Mouse (Mus musculus): Measurements from ENCODE around the gene Plekhj1. TPM values are rescaled to one million over a fixed set of nuclear protein-coding genes. Genes with fewer than 3 reads are reported as not detected.

Plekhj1 gene
- 138 and 151 TPM in 2 replicates for polyA plus RNA-seq (2014; fragmentation: Nextera tagmentation; extraction: Ambion mirVana)

DNA sequence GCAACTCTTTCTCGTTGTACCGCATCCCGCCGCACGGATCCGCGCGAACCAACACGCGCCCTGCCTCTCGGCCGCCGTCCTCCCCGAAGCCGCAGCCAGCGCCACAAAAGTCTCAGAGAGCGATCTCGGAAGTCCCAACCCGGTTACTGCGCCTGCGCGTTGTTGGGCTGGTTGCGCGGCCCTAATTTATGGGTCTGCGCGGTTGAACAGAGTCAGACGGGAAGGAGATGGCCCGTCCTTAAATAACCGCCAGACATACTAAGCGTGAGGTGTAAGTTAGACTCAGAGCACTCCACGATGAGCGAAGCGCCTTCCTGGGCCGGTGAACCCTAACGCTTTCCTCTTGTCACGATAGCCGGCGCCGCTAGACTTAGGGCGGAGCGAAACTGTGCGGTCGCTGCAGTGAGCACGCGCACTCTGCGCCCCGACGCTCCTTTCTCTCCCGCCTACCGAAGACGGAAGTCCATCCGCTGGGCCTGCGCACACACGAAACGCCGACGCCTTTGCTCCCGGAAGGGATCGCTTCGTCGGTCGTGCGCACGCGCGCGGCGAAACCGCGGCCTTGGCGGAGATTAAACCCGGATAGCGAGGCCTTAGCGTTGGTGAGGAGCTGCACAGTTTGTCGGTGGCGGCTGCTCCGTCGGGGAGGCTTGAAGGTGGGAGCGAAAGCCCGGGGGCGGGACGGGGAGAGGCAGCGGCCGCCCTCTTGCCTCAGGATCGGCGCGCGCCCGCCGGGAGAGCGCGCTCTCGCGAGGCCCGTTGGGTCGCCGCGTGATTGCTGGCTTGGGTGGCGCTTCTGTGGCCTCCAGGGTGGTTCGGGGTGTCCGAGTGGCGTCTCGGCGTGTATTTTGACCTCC is at the start of gene Plekhj1, which contains the start of gene Sf3a2:
Gene Plekhj1, minus strand, starts transcription at position 477 of the 857 bp plus-strand sequence.
Gene Sf3a2, plus strand, starts transcription at position 49 of the 857 bp plus-strand sequence.
- ATAC-seq (ENCODE audit: low FRiP score): peak; percentile 89
- DNase-seq (ENCODE audit: low spot score, missing footprints): peak; percentile 100
- Histone ChIP-seq H3K9me3 (ENCODE audit: control insufficient read depth, low read length) (no peaks in the 10 kb centered on the region), H3K9ac (ENCODE audit: low read length) (peak within 1 kb of the TSS; percentile 98), H3K36me3 (ENCODE audit: control insufficient read depth, insufficient read depth, low read length) (peaks cover 27% of the 10 kb centered on the region), H3K4me3 (ENCODE audit: low read depth, low read length) (peak within 1 kb of the TSS; percentile 99), H3K27me3 (ENCODE audit: control insufficient read depth, insufficient read depth, low read length) (no peaks in the 10 kb centered on the region), H3K4me2 (peak within 1 kb of the TSS; percentile 96), H3K27ac (ENCODE audit: low read depth, low read length) (peak within 1 kb of the TSS; percentile 90), H3K4me1 (ENCODE audit: control insufficient read depth, insufficient read depth, low read length) (peaks cover 24% of the 10 kb centered on the region)
- under 1% methylated on average over 104 of the region's 104 CpGs for WGBS

DNA sequence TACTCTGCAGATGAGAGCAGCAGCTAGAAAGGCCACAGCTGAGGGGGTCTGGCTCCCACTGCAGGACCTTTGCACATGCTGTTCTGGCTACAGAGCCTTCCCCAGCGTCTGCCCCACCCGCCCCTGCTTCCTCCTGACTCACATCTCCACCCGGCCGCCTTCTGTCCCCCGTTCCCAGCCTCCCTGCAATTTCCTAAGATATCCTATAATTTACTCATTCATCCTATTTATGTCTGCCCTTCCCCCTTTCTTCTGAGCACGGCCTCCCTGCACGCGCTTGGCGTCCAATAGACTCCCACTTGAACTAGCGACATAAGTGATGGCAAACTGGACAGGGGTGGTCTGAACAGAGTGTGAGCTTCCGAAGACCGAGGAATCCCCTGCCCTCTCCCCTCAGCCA is 47.3 kb upstream of the Plekhj1 start:
- 82% methylated on average over 12 of the region's 12 CpGs for WGBS
- no peaks in the 10 kb centered on the region for H3K36me3 ChIP-seq (ENCODE audit: control insufficient read depth, insufficient read depth, low read length)
- peaks cover 8% of the 10 kb centered on the region for H3K4me1 ChIP-seq (ENCODE audit: control insufficient read depth, insufficient read depth, low read length)
- DNase-seq (ENCODE audit: low spot score, missing footprints) (peak; percentile 75), ATAC-seq (ENCODE audit: low FRiP score) (no peak)
- H3K4me3 ChIP-seq (ENCODE audit: low read depth, low read length): no peak overlapping the region
- H3K9ac ChIP-seq (ENCODE audit: low read length): no peak overlapping the region
- peaks cover 33% of the 10 kb centered on the region for H3K27me3 ChIP-seq (ENCODE audit: control insufficient read depth, insufficient read depth, low read length)
- H3K27ac ChIP-seq (ENCODE audit: low read depth, low read length): no peak overlapping the region
- no peaks in the 10 kb centered on the region for H3K9me3 ChIP-seq (ENCODE audit: control insufficient read depth, low read length)
- no peak overlapping the region for H3K4me2 ChIP-seq

DNA sequence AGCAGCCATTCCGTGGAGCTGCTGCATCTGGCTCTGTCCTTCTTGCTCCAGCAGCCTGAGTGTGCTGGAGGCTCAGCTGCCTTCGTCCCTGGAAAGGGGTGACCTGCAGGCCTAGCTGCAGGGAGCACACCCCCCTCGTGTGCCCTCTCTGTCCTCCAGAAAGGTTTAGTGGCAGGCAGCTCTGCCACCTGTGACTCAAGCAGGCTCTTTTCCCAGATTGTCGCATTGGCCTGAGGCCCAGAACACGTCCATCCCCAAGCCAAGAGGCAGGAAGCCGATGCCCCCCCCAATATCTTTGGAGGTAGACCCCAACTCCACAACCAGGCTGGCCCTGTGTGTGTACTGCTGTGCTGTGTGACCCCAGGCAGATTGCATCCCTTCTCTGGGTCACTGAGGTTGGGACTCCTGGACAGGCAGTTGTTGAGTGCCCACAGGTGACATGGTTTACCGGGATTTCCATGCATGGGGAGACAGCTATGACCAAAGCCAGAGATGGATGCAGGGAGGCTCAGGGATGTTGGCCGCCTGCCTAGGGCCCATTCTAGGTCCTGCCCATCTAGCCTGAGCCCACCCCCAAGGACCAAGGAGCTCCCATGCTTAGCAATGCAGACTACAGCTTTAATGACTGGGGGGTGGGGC is 46.7 kb upstream of the Plekhj1 start:
- DNase-seq (ENCODE audit: low spot score, missing footprints) (peak; percentile 75), ATAC-seq (ENCODE audit: low FRiP score) (no peak)
- peaks cover 33% of the 10 kb centered on the region for H3K27me3 ChIP-seq (ENCODE audit: control insufficient read depth, insufficient read depth, low read length)
- WGBS: 63% methylated on average over 8 of the region's 8 CpGs
- H3K27ac ChIP-seq (ENCODE audit: low read depth, low read length): no peak overlapping the region
- no peak overlapping the region for H3K4me3 ChIP-seq (ENCODE audit: low read depth, low read length)
- no peak overlapping the region for H3K9ac ChIP-seq (ENCODE audit: low read length)
- no peaks in the 10 kb centered on the region for H3K36me3 ChIP-seq (ENCODE audit: control insufficient read depth, insufficient read depth, low read length)
- H3K4me1 ChIP-seq (ENCODE audit: control insufficient read depth, insufficient read depth, low read length): peaks cover 8% of the 10 kb centered on the region
- no peaks in the 10 kb centered on the region for H3K9me3 ChIP-seq (ENCODE audit: control insufficient read depth, low read length)
- no peak overlapping the region for H3K4me2 ChIP-seq

DNA sequence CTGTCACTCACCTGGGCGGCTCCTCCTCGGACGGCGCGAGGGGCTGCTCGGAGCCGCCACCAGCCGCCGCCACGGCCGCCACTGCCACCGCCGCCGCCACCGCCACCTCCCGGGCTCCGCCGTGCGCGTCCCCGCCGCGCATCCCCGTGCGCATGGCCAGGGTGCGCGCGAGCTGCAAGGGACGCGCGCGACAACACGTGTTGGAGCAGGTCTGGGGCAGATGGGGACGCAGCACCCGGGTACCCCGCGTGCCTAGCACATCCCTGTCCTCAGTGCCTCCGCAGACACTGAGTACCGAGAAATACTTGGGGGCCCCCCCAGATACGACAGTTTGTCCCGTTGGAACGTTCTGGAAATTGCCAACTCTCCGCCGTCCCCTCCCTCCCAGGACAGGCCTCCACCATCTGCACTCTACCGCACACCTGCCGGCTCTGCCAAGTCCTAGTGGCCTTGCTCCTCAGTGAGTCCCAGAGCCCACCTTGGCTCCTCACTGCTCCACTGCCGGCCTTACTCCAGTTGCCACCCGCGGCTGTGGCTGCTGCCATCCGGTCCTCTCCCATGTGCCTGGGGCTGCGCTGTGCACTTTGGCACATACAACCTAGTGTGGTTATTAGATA is 45.6 kb upstream of the Plekhj1 start, which contains the start of gene Lingo3:
Gene Lingo3, minus strand, starts transcription at position 109 of the 617 bp plus-strand sequence.
- Histone ChIP-seq H3K27ac (ENCODE audit: low read depth, low read length) (no peak within 1 kb of the TSS), H3K36me3 (ENCODE audit: control insufficient read depth, insufficient read depth, low read length) (no peaks in the 10 kb centered on the region), H3K4me1 (ENCODE audit: control insufficient read depth, insufficient read depth, low read length) (peaks cover 8% of the 10 kb centered on the region), H3K9me3 (ENCODE audit: control insufficient read depth, low read length) (no peaks in the 10 kb centered on the region), H3K4me3 (ENCODE audit: low read depth, low read length) (peak within 1 kb of the TSS; percentile 35), H3K9ac (ENCODE audit: low read length) (peak within 1 kb of the TSS; percentile 54), H3K27me3 (ENCODE audit: control insufficient read depth, insufficient read depth, low read length) (peaks cover 33% of the 10 kb centered on the region), H3K4me2 (peak within 1 kb of the TSS; percentile 62)
- WGBS: 4% methylated on average over 51 of the region's 51 CpGs
- peak; percentile 91 for DNase-seq (ENCODE audit: low spot score, missing footprints)
- ATAC-seq (ENCODE audit: low FRiP score): peak; percentile 39; the same call in 1 of the 2 replicates

DNA sequence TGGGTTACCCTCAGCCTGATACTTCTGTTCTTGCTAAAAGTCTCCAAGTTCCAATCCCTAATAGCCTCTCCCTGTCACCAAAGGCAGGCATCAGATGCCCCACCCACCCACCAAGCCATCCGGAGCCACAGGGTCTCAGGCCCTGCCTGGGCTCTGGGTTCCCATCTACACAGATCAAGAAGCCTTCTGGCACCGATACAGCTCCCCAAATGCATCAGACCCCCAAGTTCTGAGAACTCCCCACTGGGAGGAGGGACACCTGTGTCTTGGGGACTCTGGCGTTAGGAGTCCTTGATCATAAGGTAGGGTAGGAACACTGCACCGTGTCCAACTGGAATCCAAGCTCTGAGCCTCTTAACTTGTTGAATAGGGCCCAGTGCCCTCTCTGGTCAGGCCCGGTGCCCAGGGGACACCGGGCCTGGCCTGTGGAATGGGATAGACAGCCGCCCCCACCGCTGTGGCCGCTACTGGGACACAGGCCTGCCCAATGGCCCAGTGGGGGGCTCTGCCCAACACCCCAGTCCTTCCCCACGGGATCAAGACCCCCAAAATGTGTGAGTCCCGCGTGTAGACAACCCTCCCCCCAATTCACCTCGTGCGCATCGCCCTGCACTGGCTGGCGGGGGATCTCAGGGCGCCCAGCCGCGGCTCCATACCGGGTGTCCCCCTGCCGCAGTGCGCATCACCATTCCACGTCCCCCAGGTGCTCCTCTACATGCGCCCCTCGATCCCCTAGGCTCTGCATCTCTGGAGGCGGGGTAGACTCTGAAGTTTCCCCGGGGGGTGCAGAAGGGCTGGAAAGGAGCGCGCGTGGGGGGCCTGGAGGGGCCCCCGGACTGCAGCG is 44.9 kb upstream of the Plekhj1 start:
- no peak overlapping the region for H3K27ac ChIP-seq (ENCODE audit: low read depth, low read length)
- ATAC-seq (ENCODE audit: low FRiP score): no peak; the same call in 1 of the 2 replicates

DNA sequence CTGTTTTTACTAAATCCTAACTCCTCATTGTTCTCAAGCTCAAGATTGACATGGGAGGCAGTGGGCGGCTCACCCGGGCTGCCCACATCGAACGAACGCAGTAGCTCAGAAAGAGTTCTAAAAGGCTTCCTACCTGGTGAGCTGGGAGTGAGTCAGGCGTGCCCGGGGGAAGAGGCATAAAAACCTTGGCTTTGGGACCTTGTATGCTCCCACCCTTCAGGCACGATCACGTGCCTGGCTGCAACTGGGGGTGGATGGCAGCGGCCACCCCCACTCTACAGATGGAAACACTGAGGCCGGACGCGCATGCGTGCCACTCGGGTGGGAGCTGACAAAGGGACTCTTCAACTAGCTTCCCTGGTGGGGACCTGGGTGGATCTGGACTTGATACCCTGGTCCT is 43.9 kb upstream of the Plekhj1 start:
- Histone ChIP-seq H3K9me3 (ENCODE audit: control insufficient read depth, low read length) (no peaks in the 10 kb centered on the region), H3K9ac (ENCODE audit: low read length) (no peak overlapping the region), H3K27me3 (ENCODE audit: control insufficient read depth, insufficient read depth, low read length) (peaks cover 33% of the 10 kb centered on the region), H3K4me1 (ENCODE audit: control insufficient read depth, insufficient read depth, low read length) (peaks cover 8% of the 10 kb centered on the region), H3K36me3 (ENCODE audit: control insufficient read depth, insufficient read depth, low read length) (no peaks in the 10 kb centered on the region), H3K4me3 (ENCODE audit: low read depth, low read length) (no peak overlapping the region), H3K27ac (ENCODE audit: low read depth, low read length) (no peak overlapping the region), H3K4me2 (no peak overlapping the region)
- DNase-seq (ENCODE audit: low spot score, missing footprints): peak; percentile 77
- no peak for ATAC-seq (ENCODE audit: low FRiP score)
- WGBS: 81% methylated on average over 15 of the region's 15 CpGs

More for the DNA sequence above, 44.9 kb upstream of the Plekhj1 start:
- Histone ChIP-seq H3K4me1 (ENCODE audit: control insufficient read depth, insufficient read depth, low read length) (peaks cover 8% of the 10 kb centered on the region), H3K9me3 (ENCODE audit: control insufficient read depth, low read length) (no peaks in the 10 kb centered on the region), H3K36me3 (ENCODE audit: control insufficient read depth, insufficient read depth, low read length) (no peaks in the 10 kb centered on the region), H3K4me2 (peak overlapping the region; percentile 62), H3K9ac (ENCODE audit: low read length) (peak overlapping the region; percentile 54), H3K4me3 (ENCODE audit: low read depth, low read length) (peak overlapping the region; percentile 35), H3K27me3 (ENCODE audit: control insufficient read depth, insufficient read depth, low read length) (peaks cover 33% of the 10 kb centered on the region)
- peak; percentile 80 for DNase-seq (ENCODE audit: low spot score, missing footprints)
- 7% methylated on average over 32 of the region's 32 CpGs for WGBS

DNA sequence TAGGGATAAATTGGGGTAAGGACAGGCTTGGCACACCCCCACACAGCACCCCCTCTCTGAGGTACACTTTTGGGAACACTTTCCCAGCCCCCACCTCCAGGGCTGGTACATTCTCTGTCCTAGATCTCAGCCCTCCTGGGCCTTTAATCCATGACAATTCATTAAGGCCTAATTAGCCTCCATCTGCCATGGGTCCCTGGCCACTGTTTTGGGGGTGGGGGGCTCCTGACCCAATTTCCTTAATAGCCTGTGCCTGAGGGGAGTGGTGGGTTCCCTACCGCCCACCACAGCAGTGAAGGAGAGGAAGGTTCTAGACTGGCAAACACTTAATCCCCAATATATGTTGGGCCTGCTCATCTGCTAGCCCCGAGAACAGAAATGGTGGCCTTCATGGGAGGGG is 43.3 kb upstream of the Plekhj1 start:
- Histone ChIP-seq H3K4me3 (ENCODE audit: low read depth, low read length) (no peak overlapping the region), H3K4me2 (no peak overlapping the region), H3K9ac (ENCODE audit: low read length) (no peak overlapping the region), H3K27me3 (ENCODE audit: control insufficient read depth, insufficient read depth, low read length) (peaks cover 33% of the 10 kb centered on the region), H3K9me3 (ENCODE audit: control insufficient read depth, low read length) (no peaks in the 10 kb centered on the region), H3K4me1 (ENCODE audit: control insufficient read depth, insufficient read depth, low read length) (peaks cover 8% of the 10 kb centered on the region), H3K27ac (ENCODE audit: low read depth, low read length) (no peak overlapping the region), H3K36me3 (ENCODE audit: control insufficient read depth, insufficient read depth, low read length) (no peaks in the 10 kb centered on the region)
- 78% methylated on average over 2 of the region's 2 CpGs for WGBS
- DNase-seq (ENCODE audit: low spot score, missing footprints): no peak
- ATAC-seq (ENCODE audit: low FRiP score): no peak

DNA sequence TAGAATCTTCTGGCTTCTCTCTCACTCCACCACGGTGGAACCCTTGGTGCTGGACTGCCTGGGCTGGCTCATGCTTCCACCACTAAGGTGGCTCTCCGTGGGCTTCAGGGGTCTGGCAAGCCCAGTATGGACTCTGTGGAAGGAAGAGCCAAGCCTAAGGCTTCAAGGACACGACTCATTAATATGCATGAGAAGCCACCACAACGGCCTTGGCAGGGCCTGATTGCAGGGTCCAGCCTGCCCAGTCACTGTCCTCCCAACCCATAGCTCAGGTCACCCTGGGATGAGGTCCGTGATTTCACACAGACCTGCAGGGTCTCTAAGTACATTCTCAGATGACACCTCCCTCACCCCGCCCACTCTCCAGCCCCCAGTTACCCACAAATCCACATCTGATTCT is 41.4 kb upstream of the Plekhj1 start:
- Histone ChIP-seq H3K9me3 (ENCODE audit: control insufficient read depth, low read length) (no peaks in the 10 kb centered on the region), H3K4me2 (no peak overlapping the region), H3K4me3 (ENCODE audit: low read depth, low read length) (no peak overlapping the region), H3K9ac (ENCODE audit: low read length) (no peak overlapping the region), H3K27me3 (ENCODE audit: control insufficient read depth, insufficient read depth, low read length) (peaks cover 41% of the 10 kb centered on the region), H3K4me1 (ENCODE audit: control insufficient read depth, insufficient read depth, low read length) (peaks cover 8% of the 10 kb centered on the region), H3K27ac (ENCODE audit: low read depth, low read length) (no peak overlapping the region), H3K36me3 (ENCODE audit: control insufficient read depth, insufficient read depth, low read length) (no peaks in the 10 kb centered on the region)
- peak; percentile 64 for DNase-seq (ENCODE audit: low spot score, missing footprints)
- ATAC-seq (ENCODE audit: low FRiP score): no peak
- WGBS: 61% methylated on average over 6 of the region's 6 CpGs
